Mouse (Mus musculus): ENCODE results near the gene Cs. TPM values are rescaled to one million over a fixed set of nuclear protein-coding genes. Genes with fewer than 3 reads are reported as not detected.
"Not testable (repeated sequence)": the region's sequence is repeated elsewhere in the genome, so short reads cannot be mapped to it uniquely, and the experiment has no call there.

Gene Cs
- total RNA-seq, 2 experiments from 2014 or later: 227 to 229 TPM

- no peak for DNase-seq (ENCODE audit: low spot score in 2 of 2)
- intact Hi-C loops (cut with DNase I): no loop called here
These were observed 9.9 kb upstream of the Cs start for GRCm38 (mm10) chr10:128327610-128328009.

- DNase-seq (ENCODE audit: low spot score in 2 of 2): not testable (repeated sequence)
- intact Hi-C loops (cut with DNase I): loop anchor here (2.0 kb wide), 1 partner anchor 126 kb away; the partner anchor contains the start of gene Smarcc2
These were observed 4.9 kb upstream of the Cs start for GRCm38 (mm10) chr10:128332358-128333249.

- peak; percentile 47 to 65 for DNase-seq (ENCODE audit: low spot score in 2 of 2)
- intact Hi-C loops (cut with DNase I): loop anchor here (5.0 kb wide), 1 partner anchor 42 kb away; the partner anchor contains the start of gene Ankrd52
These were observed 2.0 kb upstream of the Cs start for GRCm38 (mm10) chr10:128335582-128335981.

GRCm38 (mm10) chr10:128336195-128336594, 1.3 kb upstream of the Cs start:
- intact Hi-C loops (cut with DNase I): loop anchor here (2.0 to 5.0 kb wide), 2 partner anchors 41 to 73 kb away; partner anchors contain the start of gene Ankrd52
- DNase-seq (ENCODE audit: low spot score in 2 of 2): no peak

GRCm38 (mm10) chr10:128336597-128336996, 937 bp upstream of the Cs start:
- no peak for DNase-seq (ENCODE audit: low spot score in 2 of 2)
- intact Hi-C loops (cut with DNase I): loop anchor here (2.0 to 5.0 kb wide), 2 partner anchors 41 to 72 kb away; partner anchors contain the start of gene Ankrd52

GRCm38 (mm10) chr10:128338415-128338814, 881 bp downstream of the Cs start:
- no peak for DNase-seq (ENCODE audit: low spot score in 2 of 2)
- intact Hi-C loops (cut with DNase I): loop anchor here (5.0 kb wide), 1 partner anchor 39 kb away; the partner anchor contains the start of gene Ankrd52

GRCm38 (mm10) chr10:128338948-128339347, 1.4 kb downstream of the Cs start:
- DNase-seq (ENCODE audit: low spot score in 2 of 2): no peak
- intact Hi-C loops (cut with DNase I): loop anchor here (5.0 kb wide), 1 partner anchor 38 kb away; the partner anchor contains the start of gene Ankrd52

- intact Hi-C loops (cut with DNase I): no loop called here
- DNase-seq (ENCODE audit: low spot score in 2 of 2): no peak
These were observed 2.7 kb downstream of the Cs start for GRCm38 (mm10) chr10:128340257-128340656.

GRCm38 (mm10) chr10:128343436-128343835, 5.9 kb downstream of the Cs start:
- intact Hi-C loops (cut with DNase I): no loop called here
- peak in 1 of 2 experiments; percentile 29 for DNase-seq (ENCODE audit: low spot score in 2 of 2)

GRCm38 (mm10) chr10:128344568-128345275, 7.2 kb downstream of the Cs start:
- intact Hi-C loops (cut with DNase I): no loop called here
- peak; percentile 56 to 89 for DNase-seq (ENCODE audit: low spot score in 2 of 2)

- intact Hi-C loops (cut with DNase I): no loop called here
- DNase-seq (ENCODE audit: low spot score in 2 of 2): no peak
These were observed 10.0 kb downstream of the Cs start for GRCm38 (mm10) chr10:128347541-128347940.

- intact Hi-C loops (cut with DNase I): no loop called here
- peak; percentile 52 to 65 for DNase-seq (ENCODE audit: low spot score in 2 of 2)
These were observed 21.3 kb downstream of the Cs start for GRCm38 (mm10) chr10:128358796-128359195.

GRCm38 (mm10) chr10:128359226-128359625, 21.7 kb downstream of the Cs start:
- intact Hi-C loops (cut with DNase I): no loop called here
- no peak for DNase-seq (ENCODE audit: low spot score in 2 of 2)

GRCm38 (mm10) chr10:128361836-128362235, 24.3 kb downstream of the Cs start:
- no peak for DNase-seq (ENCODE audit: low spot score in 2 of 2)
- intact Hi-C loops (cut with DNase I): no loop called here

- intact Hi-C loops (cut with DNase I): no loop called here
- peak; percentile 32 to 63 for DNase-seq (ENCODE audit: low spot score in 2 of 2)
These were observed 25.0 kb downstream of the Cs start for GRCm38 (mm10) chr10:128362568-128362967.

GRCm38 (mm10) chr10:128367899-128368401, 30.4 kb downstream of the Cs start:
- intact Hi-C loops (cut with DNase I): loop anchor here (2.0 to 5.0 kb wide), 2 partner anchors 41 to 89 kb away; partner anchors contain the start of gene Smarcc2

GRCm38 (mm10) chr10:128368402-128369217, 31.1 kb downstream of the Cs start, which contains the start of gene Coq10a:
Gene Coq10a, minus strand, starts transcription at chr10:128368997.
- intact Hi-C loops (cut with DNase I): loop anchor here (2.0 to 5.0 kb wide), 2 partner anchors 40 to 89 kb away; partner anchors contain the start of gene Smarcc2
- DNase-seq (ENCODE audit: low spot score in 2 of 2): peak; percentile 91 to 98

More at GRCm38 (mm10) chr10:128367899-128368401, 30.4 kb downstream of the Cs start:
- DNase-seq (ENCODE audit: low spot score in 2 of 2): peak in 1 of 2 experiments; percentile 17

- intact Hi-C loops (cut with DNase I): loop anchor here (2.0 to 5.0 kb wide), 2 partner anchors 40 to 88 kb away; partner anchors contain the start of gene Smarcc2
- no peak for DNase-seq (ENCODE audit: low spot score in 2 of 2)
These were observed 31.6 kb downstream of the Cs start for GRCm38 (mm10) chr10:128369218-128369543.

GRCm38 (mm10) chr10:128369599-128369998, 32.1 kb downstream of the Cs start:
- intact Hi-C loops (cut with DNase I): loop anchor here (2.0 to 5.0 kb wide), 2 partner anchors 39 to 88 kb away; partner anchors contain the start of gene Smarcc2
- DNase-seq (ENCODE audit: low spot score in 2 of 2): no peak
